Mouse (Mus musculus): ENCODE data around the gene Eml6.
"Not testable (repeated sequence)": the region's sequence is repeated elsewhere in the genome, so short reads cannot be mapped to it uniquely, and the experiment has no call there.

DNA sequence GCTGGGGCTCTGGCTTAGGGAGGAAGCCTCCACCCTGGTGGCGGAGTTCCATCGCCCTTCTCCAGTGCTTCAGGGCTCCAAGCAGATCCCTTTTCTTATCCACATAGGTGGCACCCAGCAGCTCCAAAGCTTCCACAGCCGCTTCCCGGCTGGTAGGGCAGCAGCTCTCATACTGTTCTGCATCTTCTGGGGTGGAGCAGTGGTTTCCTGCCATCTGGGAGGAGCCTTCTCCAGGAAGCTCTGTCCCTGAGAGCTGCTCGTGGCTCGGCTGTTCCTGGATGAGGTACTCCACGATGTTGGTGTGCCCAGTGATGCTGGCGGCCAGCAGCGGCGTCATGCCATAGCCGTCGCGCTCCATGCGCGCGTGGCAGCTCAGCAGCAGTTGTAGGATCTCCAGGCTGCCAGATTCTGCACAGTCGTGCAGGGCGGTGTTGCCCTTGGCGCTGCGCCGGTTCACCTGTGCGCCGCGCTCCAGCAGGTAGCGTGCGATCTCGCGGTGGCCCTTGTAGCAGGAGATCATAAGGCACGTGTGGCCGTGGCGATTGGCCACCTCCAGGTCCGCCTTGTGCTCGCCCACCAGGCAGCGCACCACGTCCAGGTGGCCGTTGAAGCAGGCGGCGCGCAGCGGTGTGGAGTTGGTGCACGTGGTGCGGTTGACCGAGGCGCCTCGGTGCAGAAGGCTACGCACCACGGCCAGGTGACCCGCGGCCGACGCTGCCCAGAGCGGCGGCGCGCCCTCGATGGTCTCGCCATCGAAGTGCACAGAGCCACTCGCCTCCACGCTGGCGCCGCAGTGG is 201.2 kb downstream of the Eml6 start:
- not testable (repeated sequence) for TF ChIP-seq GATA1, TAL1 (IDR thresholded peaks at IDR 0.05; ENCODE audit: low read length)
